Mouse (Mus musculus) liver, adult 2 months (tissue): ENCODE results near the gene Nr4a1.

Experiments used
- CTCF ChIP-seq: fragments of 200-500 bp; IDR thresholded peaks from 2 replicates; pipeline ENCODE4 v1.5.1; 2011; ENCODE audit warnings: low read depth, low read length, control low read depth
- POLR2A ChIP-seq: fragments of 200-500 bp; IDR thresholded peaks from 2 replicates; pipeline ENCODE4 v1.6.1; 2011; ENCODE audit warnings: low read length, control low read depth; ENCODE audit not compliant: insufficient read depth; ENCODE audit errors: extremely low read depth

DNA sequence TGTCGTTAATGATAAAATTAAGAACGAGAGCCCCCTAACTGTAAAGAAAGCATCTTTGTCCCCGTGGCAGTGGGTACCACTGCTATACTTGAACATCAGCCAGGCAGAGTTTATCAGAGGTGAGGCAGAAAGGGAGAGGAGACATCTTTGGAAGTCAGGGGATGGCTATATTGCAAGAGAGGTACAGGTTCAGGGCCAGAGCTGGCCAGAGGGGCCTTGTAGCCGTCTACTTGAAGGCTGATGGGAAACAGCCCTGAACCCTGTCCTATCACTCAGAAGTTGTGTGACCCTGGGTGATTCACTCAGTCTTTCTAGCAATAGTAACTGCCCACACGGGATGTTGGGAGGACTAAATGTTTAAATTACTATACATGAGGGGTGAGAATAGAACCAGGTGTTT, 67.1 kb downstream of the Nr4a1 start:
- no peak for TF ChIP-seq CTCF
- no peak for TF ChIP-seq POLR2A
